ENCODE assay signal across 17 mouse cellular contexts in the genomic region with DNA sequence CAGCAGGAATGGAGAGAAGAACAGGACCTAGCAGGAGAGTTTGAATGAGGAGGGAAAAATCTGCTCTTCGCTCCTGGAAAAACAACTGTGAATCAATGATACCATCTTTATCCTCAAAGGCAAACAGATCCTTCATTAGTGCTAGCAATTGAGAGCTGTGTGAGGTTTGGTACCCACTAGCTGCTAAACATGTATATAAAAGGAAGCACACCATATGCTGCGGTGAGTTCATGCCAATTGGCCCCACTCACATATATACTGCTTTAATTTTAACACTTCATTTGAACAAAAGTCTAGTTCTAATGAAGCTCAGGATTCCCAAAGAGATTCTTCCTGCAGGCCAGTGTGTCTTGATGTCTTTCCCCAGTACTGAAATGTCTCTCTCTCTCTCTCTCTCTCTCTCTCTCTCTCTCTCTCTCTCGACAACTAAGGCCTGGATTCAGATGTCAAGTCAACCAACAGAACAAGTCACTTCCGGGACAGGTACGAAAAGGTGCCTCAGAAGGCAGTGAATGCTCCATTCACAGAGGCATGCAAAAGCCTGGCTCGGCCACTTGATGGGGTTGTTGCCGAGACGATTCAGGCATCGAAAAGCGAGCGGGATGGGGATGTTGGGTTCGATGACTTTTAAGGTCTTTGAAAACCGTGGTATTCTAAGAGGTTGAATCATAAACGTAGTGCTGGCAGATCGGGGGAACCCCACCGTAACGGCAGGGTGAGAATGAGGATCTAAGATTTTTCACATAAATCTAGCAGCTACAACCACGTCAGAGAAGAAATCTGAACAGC.
A peak's percentile ranks its signal among the peaks of the same experiment; 100 is the strongest.
DNase-seq lines count a peak whose midpoint lies in the region; ATAC-seq lines count a peak whose summit lies in the region.
"Had no signal": no experiment of that assay in that cellular context is flagged by ENCODE, and none has a peak within 500 bp of the region (broad histone marks: within the 10 kb centered on the region; RNA-seq: fewer than 3 reads in every experiment).

No protein-coding gene starts in this region.

- no peaks in the 10 kb centered on the region for H3K9me3 ChIP-seq in forebrain, embryonic 15.5 days
- no peaks in the 10 kb centered on the region for H3K9me3 ChIP-seq in forebrain, embryonic 11.5 days (ENCODE audit: control insufficient read depth, low read length)
- H3K9me3 ChIP-seq: stomach, embryonic 15.5 days had no signal

- peaks cover 3% of the 10 kb centered on the region; the same call in 1 of the 2 replicates for H3K4me1 ChIP-seq in forebrain, embryonic 15.5 days
- no peaks in the 10 kb centered on the region for H3K4me1 ChIP-seq in forebrain, embryonic 11.5 days (replicated peaks; ENCODE audit: control insufficient read depth, insufficient read depth, low read length)
- H3K4me1 ChIP-seq: stomach, embryonic 15.5 days had no signal

- no peak for DNase-seq in forebrain, embryonic 11.5 days (ENCODE audit: low spot score)
- DNase-seq in spleen, adult 18-20 months = peak; percentile 7 to 15
- no peak for DNase-seq in spleen, postnatal 14 days (ENCODE audit: low spot score in 2 of 2)
- peak; percentile 41 to 57 for DNase-seq in left cerebral cortex, postnatal 14 days (ENCODE audit: low spot score in 2 of 2)
- no peak for DNase-seq in kidney, adult 9 months
- DNase-seq in retina, postnatal 1 day = no peak
- DNase-seq in adrenal gland, adult 8-10 months = no peak
- DNase-seq: adrenal gland, postnatal 25 days; cerebellum, adult 11 months; heart, adult 18-20 months; heart, postnatal 10 days; liver, postnatal 0 days; thymus, postnatal 14 days had no signal

- no peak overlapping the region for H3K4me2 ChIP-seq in forebrain, embryonic 15.5 days (replicated peaks)
- no peak overlapping the region for H3K4me2 ChIP-seq in forebrain, embryonic 11.5 days (ENCODE audit: low read depth, low read length, severe bottlenecking)
- H3K4me2 ChIP-seq: stomach, embryonic 15.5 days had no signal

- no peak overlapping the region for H3K4me3 ChIP-seq in forebrain, embryonic 15.5 days
- no peak overlapping the region for H3K4me3 ChIP-seq in forebrain, embryonic 11.5 days (ENCODE audit: low read depth, low read length)
- H3K4me3 ChIP-seq: stomach, embryonic 15.5 days had no signal

- peak; percentile 63 for ATAC-seq in forebrain, embryonic 15.5 days (replicated peaks)
- ATAC-seq in forebrain, embryonic 11.5 days (replicated peaks; ENCODE audit: low FRiP score) = no peak
- ATAC-seq: hindbrain, embryonic 16.5 days; liver, postnatal 0 days; midbrain, embryonic 16.5 days had no signal

- WGBS in forebrain, embryonic 15.5 days = 85% methylated on average over 18 of the region's 18 CpGs
- WGBS in forebrain, embryonic 11.5 days = 93% methylated on average over 18 of the region's 18 CpGs

- H3K27ac ChIP-seq in forebrain, embryonic 15.5 days (replicated peaks) = peak overlapping the region; percentile 46
- H3K27ac ChIP-seq in forebrain, embryonic 11.5 days (ENCODE audit: low read depth, low read length) = no peak overlapping the region
- H3K27ac ChIP-seq: stomach, embryonic 15.5 days had no signal

- H3K9ac ChIP-seq in forebrain, embryonic 15.5 days (replicated peaks) = no peak overlapping the region
- no peak overlapping the region for H3K9ac ChIP-seq in forebrain, embryonic 11.5 days (ENCODE audit: low read length)
- H3K9ac ChIP-seq: liver, postnatal 0 days; stomach, embryonic 15.5 days had no signal

- H3K36me3 ChIP-seq in forebrain, embryonic 15.5 days = no peaks in the 10 kb centered on the region
- H3K36me3 ChIP-seq in forebrain, embryonic 11.5 days (ENCODE audit: control insufficient read depth, insufficient read depth, low read length) = no peaks in the 10 kb centered on the region
- H3K36me3 ChIP-seq: stomach, embryonic 15.5 days had no signal

- intact Hi-C loops in left cerebral cortex, postnatal 14 days (cut with DNase I) = loop anchor here (5.0 to 10.0 kb wide), 2 partner anchors 214 to 224 kb away; no protein-coding TSS in a partner anchor

- no peaks in the 10 kb centered on the region for H3K27me3 ChIP-seq in forebrain, embryonic 15.5 days
- H3K27me3 ChIP-seq in forebrain, embryonic 11.5 days (ENCODE audit: control insufficient read depth, insufficient read depth, low read length) = no peaks in the 10 kb centered on the region
- H3K27me3 ChIP-seq: stomach, embryonic 15.5 days had no signal

Comparison
In these comparisons a context has a peak if more than half of its experiments do, and no peak if none do; other contexts are left out.
1. DNase-seq: peak in spleen, adult 18-20 months (2 of 2) and left cerebral cortex, postnatal 14 days (2 of 2); none in forebrain, embryonic 11.5 days (single experiment), spleen, postnatal 14 days (0 of 2), kidney, adult 9 months (single experiment), retina, postnatal 1 day (single experiment) and adrenal gland, adult 8-10 months (single experiment).